Mouse (Mus musculus) stomach, postnatal 0 days (tissue): ENCODE data around the gene Pik3r2. TPM values are rescaled to one million over a fixed set of nuclear protein-coding genes. Genes with fewer than 3 reads are reported as not detected.

ENCODE experiments used
- ATAC-seq: fragments of 200-750 bp; cut with Nextera tagmentation; 2 replicates; pipeline ENCODE4 v1.8.0; 2017; ENCODE audit not compliant: low FRiP score, low TSS enrichment
- DNase-seq: peaks from one replicate; pipeline ENCODE4 v3.0.0-alpha.2; 2016; ENCODE audit warnings: low spot score
- H3K27ac ChIP-seq: fragments of 300-500 bp; sonication (generic); replicated peaks from 2 replicates; pipeline ENCODE4 v1.5.1; 2014; ENCODE audit warnings: mild to moderate bottlenecking, control low read depth
- H3K27me3 ChIP-seq: fragments of 300-500 bp; sonication (generic); 2 replicates; pipeline ENCODE4 v1.6.1; 2014; ENCODE audit warnings: low read length; ENCODE audit not compliant: control insufficient read depth, insufficient read depth
- H3K36me3 ChIP-seq: fragments of 300-500 bp; sonication (generic); 2 replicates; pipeline ENCODE4 v1.6.1; 2014; ENCODE audit warnings: low read length, mixed read lengths; ENCODE audit not compliant: control insufficient read depth, insufficient read depth
- H3K4me1 ChIP-seq: fragments of 300-500 bp; sonication (generic); replicated peaks from 2 replicates; pipeline ENCODE4 v1.6.1; 2014; ENCODE audit warnings: antibody characterized with exemption; ENCODE audit not compliant: control insufficient read depth, insufficient read depth
- H3K4me2 ChIP-seq: fragments of 300-500 bp; sonication (generic); replicated peaks from 2 replicates; pipeline ENCODE4 v1.6.1; 2014; ENCODE audit warnings: low read depth, mild to moderate bottlenecking, control low read depth, moderate library complexity
- H3K4me3 ChIP-seq: fragments of 300-500 bp; sonication (generic); 2 replicates; pipeline ENCODE4 v1.5.1; 2014; ENCODE audit warnings: low read depth, low read length, control low read depth
- H3K9ac ChIP-seq: fragments of 300-500 bp; sonication (generic); 2 replicates; pipeline ENCODE4 v1.6.1; 2014; ENCODE audit warnings: mild to moderate bottlenecking, low read length, control low read depth, mixed read lengths
- H3K9me3 ChIP-seq: fragments of 300-500 bp; sonication (generic); 2 replicates; pipeline ENCODE4 v1.6.1; 2016; ENCODE audit warnings: low read length; ENCODE audit not compliant: control insufficient read depth
- CTCF ChIP-seq: IDR thresholded peaks from 2 replicates; pipeline ENCODE4 v1.5.1; 2016; ENCODE audit warnings: antibody characterized with exemption, low read depth, mild to moderate bottlenecking, moderate library complexity
- EP300 ChIP-seq: optimal IDR thresholded peaks from 2 replicates; pipeline ENCODE3; 2016; ENCODE audit warnings: antibody characterized with exemption
- WGBS: fragments of 180-500 bp; shearing (Covaris S2); extraction: QIAGEN DNeasy Blood & Tissue Kit; methylation state at CpG from one replicate; pipeline ENCODE4 v1.1.7; 2014; 5-methylcytosine and 5-hydroxymethylcytosine counted together
- polyA plus RNA-seq: library from polyadenylated mRNA; unstranded; fragments of >200 nt; fragmentation: Nextera tagmentation; extraction: Ambion mirVana; gene quantifications from 2 replicates; pipeline ENCODE4 v1.2.1, GENCODE M21; 2015

The Pik3r2 gene
- polyA plus RNA-seq, 1 experiment from 2014 or later = 36.8 TPM

GRCm38 (mm10) chr8:70749097-70749674 lies 27.3 kb downstream of the Pik3r2 start:
- Histone ChIP-seq H3K4me3 (no peak overlapping the region), H3K9me3 (no peaks in the 10 kb centered on the region), H3K27ac (no peak overlapping the region), H3K36me3 (no peaks in the 10 kb centered on the region), H3K4me2 (no peak overlapping the region), H3K9ac (no peak overlapping the region), H3K4me1 (0 out of 2 replicates have a peak, but pooled peaks cover 2% of the 10 kb centered on the region), H3K27me3 (no peaks in the 10 kb centered on the region)
- DNase-seq = peak; percentile 12
- 77% methylated on average over 19 of the region's 19 CpGs for WGBS
- ATAC-seq = no peak
- TF ChIP-seq CTCF (no peak), EP300 (no peak)

GRCm38 (mm10) chr8:70748246-70749096 lies 28.0 kb downstream of the Pik3r2 start:
- no peak overlapping the region for H3K4me3 ChIP-seq
- no peak overlapping the region for H3K27ac ChIP-seq
- TF ChIP-seq EP300 = no peak
- TF ChIP-seq CTCF = no peak
- no peaks in the 10 kb centered on the region for H3K9me3 ChIP-seq
- H3K4me2 ChIP-seq = no peak overlapping the region
- no peaks in the 10 kb centered on the region for H3K27me3 ChIP-seq
- 0 out of 2 replicates have a peak, but pooled peaks cover 5% of the 10 kb centered on the region for H3K4me1 ChIP-seq
- WGBS = 85% methylated on average over 23 of the region's 23 CpGs
- H3K9ac ChIP-seq = no peak overlapping the region
- no peaks in the 10 kb centered on the region for H3K36me3 ChIP-seq
- ATAC-seq (no peak), DNase-seq (peak; percentile 11)

- Histone ChIP-seq H3K27me3 (0 out of 2 replicates have a peak, but pooled peaks cover 4% of the 10 kb centered on the region), H3K4me2 (no peak overlapping the region), H3K4me1 (0 out of 2 replicates have a peak, but pooled peaks cover 3% of the 10 kb centered on the region), H3K36me3 (no peaks in the 10 kb centered on the region), H3K27ac (no peak overlapping the region), H3K9me3 (no peaks in the 10 kb centered on the region), H3K4me3 (no peak overlapping the region), H3K9ac (no peak overlapping the region)
- 82% methylated on average over 18 of the region's 18 CpGs for WGBS
- TF ChIP-seq CTCF (no peak), EP300 (no peak)
- ATAC-seq (no peak), DNase-seq (no peak)
Measured at GRCm38 (mm10) chr8:70747211-70747890, 29.2 kb downstream of the Pik3r2 start.

GRCm38 (mm10) chr8:70746676-70747075 lies 29.8 kb downstream of the Pik3r2 start:
- Histone ChIP-seq H3K27me3 (0 out of 2 replicates have a peak, but pooled peaks cover 5% of the 10 kb centered on the region), H3K9ac (no peak overlapping the region), H3K4me2 (no peak overlapping the region), H3K36me3 (no peaks in the 10 kb centered on the region), H3K4me1 (0 out of 2 replicates have a peak, but pooled peaks cover 3% of the 10 kb centered on the region), H3K4me3 (no peak overlapping the region), H3K27ac (no peak overlapping the region), H3K9me3 (no peaks in the 10 kb centered on the region)
- ATAC-seq (no peak), DNase-seq (no peak)
- TF ChIP-seq CTCF (no peak), EP300 (no peak)
- WGBS = 50% methylated on average over 9 of the region's 9 CpGs

- Histone ChIP-seq H3K27ac (no peak overlapping the region), H3K4me2 (no peak overlapping the region), H3K9me3 (no peaks in the 10 kb centered on the region), H3K4me1 (0 out of 2 replicates have a peak, but pooled peaks cover 3% of the 10 kb centered on the region), H3K4me3 (no peak overlapping the region), H3K9ac (no peak overlapping the region), H3K36me3 (no peaks in the 10 kb centered on the region), H3K27me3 (0 out of 2 replicates have a peak, but pooled peaks cover 5% of the 10 kb centered on the region)
- no peak for DNase-seq
- 55% methylated on average over 19 of the region's 19 CpGs for WGBS
- peak; percentile 5; the same call in 1 of the 2 replicates for ATAC-seq
- TF ChIP-seq EP300 = no peak
- TF ChIP-seq CTCF = peak; percentile 16; the same call in 1 of the 2 replicates
Measured at GRCm38 (mm10) chr8:70745691-70746220, 30.8 kb downstream of the Pik3r2 start.
